Mouse (Mus musculus): Measurements from ENCODE around the gene Kirrel3.

- no peak for TF ChIP-seq CTCF (IDR thresholded peaks at IDR 0.05)
- TF ChIP-seq EP300 (IDR thresholded peaks at IDR 0.05): no peak
These were observed 285.3 kb downstream of the Kirrel3 start for GRCm38 (mm10) chr9:34770951-34771350.

Data from lung, postnatal 0 days (tissue).